Mouse (Mus musculus): ENCODE measurements around the gene Sars. TPM values are rescaled to one million over a fixed set of nuclear protein-coding genes. Genes with fewer than 3 reads are reported as not detected.

Sars gene
- polyA plus RNA-seq, 1 experiment from 2014 or later, result 142 TPM

GRCm38 (mm10) chr3:108380695-108381094 lies 64.3 kb downstream of the Sars start:
- Histone ChIP-seq H3K27ac (ENCODE audit: low read length) (no peak overlapping the region), H3K9ac (replicated peaks; ENCODE audit: low read length) (no peak overlapping the region), H3K4me2 (replicated peaks; ENCODE audit: low read depth, low read length) (no peak overlapping the region), H3K4me3 (ENCODE audit: low read length) (no peak overlapping the region), H3K4me1 (ENCODE audit: insufficient read depth, low read length) (peaks cover 24% of the 10 kb centered on the region), H3K27me3 (ENCODE audit: insufficient read depth, low read length) (no peaks in the 10 kb centered on the region), H3K9me3 (ENCODE audit: low read length) (no peaks in the 10 kb centered on the region), H3K36me3 (ENCODE audit: insufficient read depth, low read length) (0 out of 2 replicates have a peak, but pooled peaks cover 3% of the 10 kb centered on the region)
- WGBS, result 84% methylated on average over 6 of the region's 6 CpGs
- no peak for ATAC-seq (ENCODE audit: low FRiP score, low TSS enrichment)

- Histone ChIP-seq H3K4me1 (ENCODE audit: insufficient read depth, low read length) (peaks cover 13% of the 10 kb centered on the region), H3K27me3 (ENCODE audit: insufficient read depth, low read length) (no peaks in the 10 kb centered on the region), H3K27ac (ENCODE audit: low read length) (no peak overlapping the region), H3K4me3 (ENCODE audit: low read length) (no peak overlapping the region), H3K36me3 (ENCODE audit: insufficient read depth, low read length) (no peaks in the 10 kb centered on the region), H3K9ac (replicated peaks; ENCODE audit: low read length) (no peak overlapping the region), H3K9me3 (ENCODE audit: low read length) (no peaks in the 10 kb centered on the region), H3K4me2 (replicated peaks; ENCODE audit: low read depth, low read length) (no peak overlapping the region)
- WGBS, result 80% methylated on average over 7 of the region's 7 CpGs
- no peak for ATAC-seq (ENCODE audit: low FRiP score, low TSS enrichment)
Measured at GRCm38 (mm10) chr3:108378875-108379663, 65.9 kb downstream of the Sars start.

Other genes starting within 250 kb of the Sars start
- gene Cyb561d1, start 244.0 kb downstream of the Sars start, polyA plus RNA-seq (2015; fragmentation: Nextera tagmentation; extraction: Ambion mirVana), result 3.4 and 3.9 TPM in 2 replicates
- gene Atxn7l2, start 234.3 kb downstream of the Sars start, polyA plus RNA-seq (2015; fragmentation: Nextera tagmentation; extraction: Ambion mirVana), result 18.7 and 22.2 TPM in 2 replicates
- 3.7 and 5.0 TPM in 2 replicates for gene Sypl2, start 218.6 kb downstream of the Sars start, polyA plus RNA-seq (2015; fragmentation: Nextera tagmentation; extraction: Ambion mirVana)
- 282 and 321 TPM in 2 replicates for gene Psma5, start 188.3 kb downstream of the Sars start, polyA plus RNA-seq (2015; fragmentation: Nextera tagmentation; extraction: Ambion mirVana)
- 7.6 and 8.5 TPM in 2 replicates for gene Sort1, start 161.1 kb downstream of the Sars start, polyA plus RNA-seq (2015; fragmentation: Nextera tagmentation; extraction: Ambion mirVana)
- gene Mybphl, start 80.3 kb downstream of the Sars start, polyA plus RNA-seq (2015; fragmentation: Nextera tagmentation; extraction: Ambion mirVana), result 0.14 TPM in 1 of 2 replicates, not detected in the other
- gene Psrc1, start 61.4 kb downstream of the Sars start, polyA plus RNA-seq (2015; fragmentation: Nextera tagmentation; extraction: Ambion mirVana), result 47.6 and 48.8 TPM in 2 replicates
- 21.7 and 22.1 TPM in 2 replicates for gene Celsr2, start 29.7 kb downstream of the Sars start, polyA plus RNA-seq (2015; fragmentation: Nextera tagmentation; extraction: Ambion mirVana)
- gene 1700013F07Rik, start 88.9 kb upstream of the Sars start, polyA plus RNA-seq (2015; fragmentation: Nextera tagmentation; extraction: Ambion mirVana), result 0.37 and 0.41 TPM in 2 replicates
- gene 5330417C22Rik, start 91.3 kb upstream of the Sars start, polyA plus RNA-seq (2015; fragmentation: Nextera tagmentation; extraction: Ambion mirVana), result 1.4 TPM in 2 replicates
- gene Tmem167b, start 117.3 kb upstream of the Sars start, polyA plus RNA-seq (2015; fragmentation: Nextera tagmentation; extraction: Ambion mirVana), result 38.0 and 38.4 TPM in 2 replicates
- 34.0 and 35.6 TPM in 2 replicates for gene Taf13, start 126.5 kb upstream of the Sars start, polyA plus RNA-seq (2015; fragmentation: Nextera tagmentation; extraction: Ambion mirVana)
- gene Wdr47, start 146.1 kb upstream of the Sars start, polyA plus RNA-seq (2015; fragmentation: Nextera tagmentation; extraction: Ambion mirVana), result 8.9 and 10.6 TPM in 2 replicates
- 63.8 and 63.9 TPM in 2 replicates for gene Clcc1, start 208.7 kb upstream of the Sars start, polyA plus RNA-seq (2015; fragmentation: Nextera tagmentation; extraction: Ambion mirVana)